Mouse (Mus musculus) spleen, adult 12 weeks (tissue): ENCODE results near the gene Lyve1.

Experiments used
- DNase-seq: peaks from one replicate; pipeline ENCODE4 v3.0.0; 2022; ENCODE audit warnings: low spot score

Gene Lyve1

DNA sequence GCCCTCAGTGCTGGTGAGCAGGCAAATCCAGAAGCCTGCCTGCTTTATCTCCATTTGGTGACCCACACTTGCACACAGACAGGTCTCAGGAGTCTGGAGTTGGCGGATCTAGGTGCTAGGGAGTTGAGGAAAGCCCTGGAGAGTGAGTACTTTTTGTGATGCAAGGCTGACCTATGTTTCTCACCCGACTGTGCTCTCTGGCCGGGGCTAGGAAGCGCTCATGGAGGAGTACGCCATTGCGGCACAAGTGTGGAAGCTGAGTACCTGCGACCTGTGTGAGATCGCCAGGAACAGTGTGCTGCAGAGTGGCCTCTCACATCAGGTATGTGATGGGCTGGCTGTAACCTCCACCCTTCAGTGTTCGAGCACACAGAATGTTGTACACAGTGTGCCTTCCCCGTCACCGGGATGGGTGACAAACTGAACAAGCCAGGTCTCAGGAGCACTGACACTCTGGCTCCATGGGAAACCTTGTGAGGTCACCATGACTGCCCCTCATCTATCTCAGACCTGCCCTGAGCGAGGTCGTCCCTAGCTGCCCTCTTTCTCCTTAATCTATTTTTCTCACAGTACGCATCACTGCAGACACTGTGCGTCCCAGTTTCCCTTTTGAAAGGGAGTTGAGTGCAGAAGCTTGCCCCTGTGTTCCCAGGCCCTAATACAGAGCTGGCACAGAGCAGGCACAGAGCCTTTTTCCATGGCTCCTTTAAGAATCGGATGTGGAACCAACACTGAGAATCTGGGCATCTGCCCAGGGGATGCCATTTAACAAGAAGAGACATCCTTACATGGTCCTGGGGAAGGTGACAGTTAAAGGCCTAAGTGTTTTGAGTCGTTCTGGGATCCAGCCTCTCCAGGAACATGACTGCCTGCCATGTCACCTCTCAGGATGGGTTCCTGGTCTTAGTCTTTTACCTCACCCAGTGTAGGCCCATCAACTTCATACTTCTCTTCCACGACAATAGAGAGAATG is 53.2 kb downstream of the Lyve1 start:
- no peak for DNase-seq

- DNase-seq, result no peak
Measured at GRCm38 (mm10) chr7:110808962-110809361, 54.1 kb downstream of the Lyve1 start.

DNA sequence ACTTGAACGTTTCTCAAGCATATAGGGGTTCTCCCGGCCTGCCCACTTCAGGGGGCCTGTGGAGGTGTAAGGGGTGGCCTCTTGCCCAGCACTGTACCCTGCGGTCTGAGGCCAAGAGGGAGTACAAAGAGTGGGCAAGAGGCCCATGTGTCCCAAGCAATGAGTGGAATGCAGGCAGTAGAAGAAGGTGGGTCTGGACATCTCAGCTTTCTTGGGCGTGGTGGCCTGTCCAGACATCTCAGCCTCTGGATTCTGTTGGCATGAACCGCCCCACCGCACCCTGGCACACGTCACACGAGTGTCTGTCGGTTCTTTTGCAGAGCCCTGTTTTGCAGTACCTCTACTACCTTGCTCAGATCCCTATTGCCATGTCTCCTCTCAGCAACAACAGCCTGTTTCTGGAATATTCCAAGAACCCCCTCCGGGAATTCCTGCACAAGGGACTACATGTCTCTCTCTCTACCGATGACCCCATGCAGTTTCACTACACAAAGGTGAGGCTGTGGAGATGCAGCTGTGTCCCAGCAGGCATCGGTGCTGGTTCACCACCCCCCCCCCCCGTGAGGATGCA is 55.5 kb downstream of the Lyve1 start:
- DNase-seq, result no peak

DNA sequence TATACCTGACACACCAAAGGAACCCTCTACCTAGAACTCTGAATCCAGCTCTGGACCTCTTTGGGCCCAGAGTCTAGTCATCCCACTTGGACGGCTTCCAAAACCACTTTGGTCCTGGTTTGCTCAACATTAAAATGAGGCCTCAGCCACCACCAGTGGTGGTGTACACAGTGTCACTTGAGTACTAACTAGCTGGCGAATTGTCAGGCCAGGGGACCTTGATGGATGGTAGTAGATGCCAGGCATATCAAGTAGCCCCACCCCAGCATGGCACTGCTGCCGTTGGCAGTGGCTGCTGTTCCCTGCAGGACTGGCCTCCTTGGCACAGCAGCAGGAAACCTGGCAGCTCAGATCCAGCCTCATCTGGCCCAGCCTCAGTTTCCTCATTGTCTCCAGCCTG is 58.8 kb downstream of the Lyve1 start:
- no peak for DNase-seq

- no peak for DNase-seq
Measured at GRCm38 (mm10) chr7:110803131-110803530, 59.9 kb downstream of the Lyve1 start.

DNA sequence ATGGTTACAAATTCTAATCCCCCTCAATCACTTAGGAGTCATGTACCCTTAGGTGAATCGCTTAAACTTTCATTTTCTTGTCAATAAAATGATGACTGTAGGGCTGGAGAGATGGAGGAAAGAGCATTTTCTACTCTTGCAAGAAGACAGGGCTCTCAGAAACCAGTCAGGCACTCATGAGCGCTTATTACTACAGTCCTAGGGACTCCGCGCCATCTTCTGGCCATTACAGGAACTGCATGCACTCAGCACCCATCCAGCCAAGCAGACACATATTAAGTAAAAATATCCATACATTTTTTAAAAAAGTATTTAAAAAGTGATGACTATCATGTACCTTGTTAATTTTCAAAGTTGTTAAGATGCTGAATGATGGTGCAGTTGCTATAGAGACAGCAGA is 62.0 kb downstream of the Lyve1 start:
- peak; percentile 70 for DNase-seq
